Mouse (Mus musculus): ENCODE data around the gene Ccdc81. TPM values are rescaled to one million over a fixed set of nuclear protein-coding genes. Genes with fewer than 3 reads are reported as not detected.

The Ccdc81 gene
- polyA plus RNA-seq, 1 experiment from 2014 or later, result 0.04 TPM

DNA sequence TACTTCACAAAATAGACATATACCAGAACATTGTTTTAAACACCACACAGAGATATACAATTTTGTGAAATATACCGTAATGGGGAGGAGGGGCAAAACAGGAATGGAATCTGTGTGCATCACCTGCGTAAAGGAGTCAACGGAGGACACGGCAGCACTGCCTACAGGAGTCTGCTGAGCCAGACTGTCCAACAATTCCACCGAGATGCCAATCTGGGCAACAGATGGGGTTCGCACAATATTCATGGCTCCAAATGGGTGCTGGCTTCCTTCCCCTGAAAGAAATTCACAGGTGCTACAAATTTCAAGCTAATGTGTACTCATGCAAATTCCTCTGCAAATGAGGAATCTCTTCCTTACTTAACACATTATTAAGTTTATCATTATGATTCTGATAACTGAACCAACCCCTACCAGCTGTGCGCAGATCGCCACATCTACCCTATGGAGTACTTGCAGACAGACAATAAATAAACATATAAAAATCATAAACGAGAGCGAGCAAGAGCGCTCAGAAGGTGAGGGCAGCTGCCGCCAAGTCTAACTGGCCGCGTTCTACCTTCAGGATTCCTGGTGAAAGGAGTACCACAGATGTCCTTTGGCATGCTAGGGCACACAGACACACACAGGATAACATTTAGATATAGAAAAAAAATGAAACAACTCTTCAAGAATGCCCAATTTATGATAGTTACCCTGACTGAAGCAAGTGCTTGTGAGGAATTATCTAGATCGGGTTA, 20.2 kb upstream of the Ccdc81 start:
- H3K36me3 ChIP-seq (ENCODE audit: control insufficient read depth, insufficient read depth, low read length), result no peaks in the 10 kb centered on the region; the same call in 1 of the 2 replicates
- no peak for ATAC-seq (ENCODE audit: low FRiP score, low TSS enrichment)
- H3K9me3 ChIP-seq (ENCODE audit: control insufficient read depth, low read length), result no peaks in the 10 kb centered on the region
- TF ChIP-seq EP300 (optimal IDR thresholded peaks at IDR 0.05) (no peak), CTCF (IDR thresholded peaks at IDR 0.05; ENCODE audit: low read depth) (no peak)
- WGBS, result 96% methylated on average over 15 of the region's 15 CpGs
- H3K4me2 ChIP-seq (replicated peaks; ENCODE audit: low read depth), result no peak overlapping the region
- no peak overlapping the region for H3K27ac ChIP-seq (replicated peaks)
- no peak overlapping the region for H3K9ac ChIP-seq (ENCODE audit: low read length)
- DNase-seq (ENCODE audit: low spot score), result no peak
- no peak overlapping the region for H3K4me3 ChIP-seq (ENCODE audit: low read depth, low read length)
- no peaks in the 10 kb centered on the region for H3K4me1 ChIP-seq (replicated peaks; ENCODE audit: control insufficient read depth, insufficient read depth)
- no peaks in the 10 kb centered on the region for H3K27me3 ChIP-seq (ENCODE audit: control insufficient read depth, insufficient read depth, low read length)

DNA sequence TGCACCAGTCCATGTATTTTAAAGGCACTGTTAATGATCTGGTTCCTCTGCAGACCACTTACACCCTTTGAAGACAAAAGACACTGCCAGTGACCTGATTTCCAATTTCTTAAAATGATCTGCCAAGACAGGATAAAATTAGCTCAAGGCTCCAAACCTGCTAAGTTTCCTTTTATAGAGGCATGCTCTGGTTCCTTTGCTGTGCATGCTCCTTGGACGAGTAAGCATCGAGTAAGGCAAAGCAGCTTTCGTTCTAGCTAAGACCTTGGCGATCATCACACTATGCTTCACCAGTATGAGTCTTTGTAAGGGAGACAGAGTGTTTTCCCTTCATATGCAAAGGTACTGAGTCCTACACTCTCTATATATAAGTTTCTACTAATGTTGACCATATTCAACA, 14.3 kb upstream of the Ccdc81 start:
- ATAC-seq (ENCODE audit: low FRiP score, low TSS enrichment) (no peak), DNase-seq (ENCODE audit: low spot score) (no peak)
- no peaks in the 10 kb centered on the region for H3K9me3 ChIP-seq (ENCODE audit: control insufficient read depth, low read length)
- H3K27me3 ChIP-seq (ENCODE audit: control insufficient read depth, insufficient read depth, low read length), result no peaks in the 10 kb centered on the region
- no peak overlapping the region for H3K4me3 ChIP-seq (ENCODE audit: low read depth, low read length)
- H3K27ac ChIP-seq (replicated peaks), result no peak overlapping the region
- no peak overlapping the region for H3K9ac ChIP-seq (ENCODE audit: low read length)
- WGBS, result 83% methylated on average over 4 of the region's 4 CpGs
- TF ChIP-seq EP300 (optimal IDR thresholded peaks at IDR 0.05) (no peak), CTCF (IDR thresholded peaks at IDR 0.05; ENCODE audit: low read depth) (no peak)
- H3K4me2 ChIP-seq (replicated peaks; ENCODE audit: low read depth), result no peak overlapping the region
- H3K36me3 ChIP-seq (ENCODE audit: control insufficient read depth, insufficient read depth, low read length), result no peaks in the 10 kb centered on the region; the same call in 1 of the 2 replicates
- H3K4me1 ChIP-seq (replicated peaks; ENCODE audit: control insufficient read depth, insufficient read depth), result no peaks in the 10 kb centered on the region

DNA sequence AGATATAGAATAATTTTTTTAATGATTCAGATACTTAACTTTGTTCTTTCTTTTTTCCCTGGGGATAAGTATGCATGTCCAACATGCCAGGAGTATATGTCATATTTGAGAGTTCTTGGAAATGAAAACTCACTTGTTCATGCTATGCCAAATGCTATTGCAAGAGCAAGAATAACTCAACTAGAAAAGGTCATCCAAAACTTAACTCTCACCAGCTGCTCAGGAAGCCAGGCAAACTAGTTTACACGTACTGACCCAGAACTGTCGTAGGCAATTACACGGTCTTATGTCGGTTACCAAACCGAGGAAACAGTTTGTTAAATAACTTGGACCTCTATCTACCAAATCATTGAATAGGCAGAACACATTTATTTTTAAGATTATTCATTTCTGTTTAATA, 13.3 kb upstream of the Ccdc81 start:
- DNase-seq (ENCODE audit: low spot score) (no peak), ATAC-seq (ENCODE audit: low FRiP score, low TSS enrichment) (no peak)
- Histone ChIP-seq H3K27me3 (ENCODE audit: control insufficient read depth, insufficient read depth, low read length) (no peaks in the 10 kb centered on the region), H3K4me3 (ENCODE audit: low read depth, low read length) (no peak overlapping the region), H3K4me1 (replicated peaks; ENCODE audit: control insufficient read depth, insufficient read depth) (no peaks in the 10 kb centered on the region), H3K9me3 (ENCODE audit: control insufficient read depth, low read length) (no peaks in the 10 kb centered on the region), H3K36me3 (ENCODE audit: control insufficient read depth, insufficient read depth, low read length) (no peaks in the 10 kb centered on the region; the same call in 1 of the 2 replicates), H3K27ac (replicated peaks) (0 out of 2 replicates have a peak overlapping the region, but pooled peaks have one; percentile 13), H3K4me2 (replicated peaks; ENCODE audit: low read depth) (no peak overlapping the region), H3K9ac (ENCODE audit: low read length) (no peak overlapping the region)
- TF ChIP-seq EP300 (optimal IDR thresholded peaks at IDR 0.05) (no peak), CTCF (IDR thresholded peaks at IDR 0.05; ENCODE audit: low read depth) (no peak)
- WGBS, result 73% methylated on average over 5 of the region's 5 CpGs

DNA sequence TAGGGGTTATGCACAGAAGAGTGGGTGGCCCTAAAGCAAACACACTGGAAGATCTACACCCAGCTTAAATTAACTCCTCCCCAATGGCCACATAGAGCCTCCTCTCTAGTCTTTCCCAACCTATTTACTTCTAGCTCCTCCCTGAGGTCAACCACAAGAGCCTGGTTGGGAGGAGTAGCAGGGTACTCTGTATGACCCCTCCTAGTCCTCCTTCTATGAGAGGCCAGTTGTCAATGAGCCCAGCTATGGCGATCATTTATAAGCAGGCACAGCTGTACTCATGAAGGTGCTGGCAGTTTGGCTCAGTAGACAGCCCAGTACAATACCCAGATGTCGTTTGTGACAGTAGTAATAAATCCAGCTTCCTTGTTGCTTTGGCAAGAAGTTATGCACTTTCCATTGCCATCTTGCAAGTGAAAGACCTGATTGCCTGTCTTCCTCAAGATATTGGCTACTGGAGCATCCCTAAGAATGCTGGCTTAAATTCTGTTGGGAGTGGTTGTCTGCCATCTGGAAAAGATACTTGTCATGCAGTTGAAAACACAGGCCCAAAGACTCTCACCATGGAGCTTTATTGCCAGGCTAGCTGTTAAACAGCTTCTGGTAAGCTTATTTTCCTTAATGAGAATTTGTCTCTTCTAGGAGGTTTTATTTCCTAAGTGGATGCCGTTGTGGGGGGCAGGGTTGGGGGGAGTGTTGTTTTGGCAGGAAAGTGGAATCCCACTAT, 10.2 kb upstream of the Ccdc81 start:
- ATAC-seq (ENCODE audit: low FRiP score, low TSS enrichment) (peak; percentile 61; the same call in 1 of the 2 replicates), DNase-seq (ENCODE audit: low spot score) (no peak)
- Histone ChIP-seq H3K9me3 (ENCODE audit: control insufficient read depth, low read length) (no peaks in the 10 kb centered on the region), H3K27ac (replicated peaks) (no peak overlapping the region), H3K36me3 (ENCODE audit: control insufficient read depth, insufficient read depth, low read length) (no peaks in the 10 kb centered on the region), H3K4me1 (replicated peaks; ENCODE audit: control insufficient read depth, insufficient read depth) (no peaks in the 10 kb centered on the region), H3K4me3 (ENCODE audit: low read depth, low read length) (no peak overlapping the region), H3K27me3 (ENCODE audit: control insufficient read depth, insufficient read depth, low read length) (no peaks in the 10 kb centered on the region), H3K4me2 (replicated peaks; ENCODE audit: low read depth) (no peak overlapping the region), H3K9ac (ENCODE audit: low read length) (no peak overlapping the region)
- no peak for TF ChIP-seq EP300 (optimal IDR thresholded peaks at IDR 0.05)
- TF ChIP-seq CTCF (IDR thresholded peaks at IDR 0.05; ENCODE audit: low read depth), result no peak
- 76% methylated on average over 3 of the region's 3 CpGs for WGBS

DNA sequence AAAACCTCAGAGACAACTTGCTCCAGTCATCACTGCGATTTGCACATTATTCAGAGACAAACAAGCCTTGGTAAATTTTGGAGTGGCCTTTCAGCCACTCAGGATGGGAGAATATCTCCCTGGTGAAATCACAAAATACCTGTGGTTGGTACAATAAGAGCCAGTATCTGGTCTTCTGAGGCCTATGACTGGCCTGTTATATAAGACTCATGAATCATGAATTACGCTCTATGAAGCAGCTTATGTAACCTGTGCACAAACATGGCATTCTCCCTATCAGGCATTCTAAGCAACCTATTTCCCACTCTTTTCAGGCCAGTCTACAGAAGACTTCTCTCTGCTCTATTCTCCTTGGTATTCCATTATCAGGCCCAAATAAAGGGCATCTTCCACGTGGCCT, 8.9 kb upstream of the Ccdc81 start:
- H3K36me3 ChIP-seq (ENCODE audit: control insufficient read depth, insufficient read depth, low read length), result no peaks in the 10 kb centered on the region
- DNase-seq (ENCODE audit: low spot score), result no peak
- H3K9me3 ChIP-seq (ENCODE audit: control insufficient read depth, low read length), result no peaks in the 10 kb centered on the region
- no peak for TF ChIP-seq CTCF (IDR thresholded peaks at IDR 0.05; ENCODE audit: low read depth)
- no peak for TF ChIP-seq EP300 (optimal IDR thresholded peaks at IDR 0.05)
- H3K4me3 ChIP-seq (ENCODE audit: low read depth, low read length), result no peak overlapping the region
- no peak for ATAC-seq (ENCODE audit: low FRiP score, low TSS enrichment)
- H3K9ac ChIP-seq (ENCODE audit: low read length), result no peak overlapping the region
- 84% methylated on average over 3 of the region's 3 CpGs for WGBS
- no peaks in the 10 kb centered on the region for H3K27me3 ChIP-seq (ENCODE audit: control insufficient read depth, insufficient read depth, low read length)
- no peak overlapping the region for H3K4me2 ChIP-seq (replicated peaks; ENCODE audit: low read depth)
- H3K27ac ChIP-seq (replicated peaks), result no peak overlapping the region
- no peaks in the 10 kb centered on the region for H3K4me1 ChIP-seq (replicated peaks; ENCODE audit: control insufficient read depth, insufficient read depth)

DNA sequence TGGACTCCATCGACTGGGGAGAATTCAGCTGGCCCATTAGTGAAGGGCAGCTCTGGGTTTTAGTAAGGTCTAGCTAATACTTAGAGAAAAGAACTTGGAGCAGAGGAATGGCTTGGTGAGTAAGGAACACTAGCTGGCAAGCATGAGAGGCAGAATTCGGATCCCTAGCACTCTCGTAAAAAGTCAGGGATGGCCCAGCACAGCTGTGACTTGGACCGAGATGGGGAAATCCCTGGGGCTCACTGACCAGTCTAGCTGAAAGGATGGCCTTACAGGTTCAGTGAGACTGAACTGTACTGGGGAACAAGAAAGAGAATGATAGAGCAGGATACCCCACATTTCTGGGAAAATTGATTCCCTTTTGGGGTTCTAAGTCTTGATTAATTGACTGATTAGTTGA, 6.3 kb upstream of the Ccdc81 start:
- Histone ChIP-seq H3K9ac (ENCODE audit: low read length) (no peak overlapping the region), H3K27ac (replicated peaks) (no peak overlapping the region), H3K27me3 (ENCODE audit: control insufficient read depth, insufficient read depth, low read length) (no peaks in the 10 kb centered on the region), H3K36me3 (ENCODE audit: control insufficient read depth, insufficient read depth, low read length) (no peaks in the 10 kb centered on the region), H3K4me3 (ENCODE audit: low read depth, low read length) (no peak overlapping the region), H3K4me2 (replicated peaks; ENCODE audit: low read depth) (no peak overlapping the region), H3K4me1 (replicated peaks; ENCODE audit: control insufficient read depth, insufficient read depth) (no peaks in the 10 kb centered on the region), H3K9me3 (ENCODE audit: control insufficient read depth, low read length) (no peaks in the 10 kb centered on the region)
- ATAC-seq (ENCODE audit: low FRiP score, low TSS enrichment) (no peak), DNase-seq (ENCODE audit: low spot score) (no peak)
- 73% methylated on average over 4 of the region's 4 CpGs for WGBS
- TF ChIP-seq CTCF (IDR thresholded peaks at IDR 0.05; ENCODE audit: low read depth) (no peak), EP300 (optimal IDR thresholded peaks at IDR 0.05) (no peak)
